Mouse (Mus musculus) heart, adult 2 months (tissue): ENCODE measurements around the gene Zbtb8a. TPM values are rescaled to one million over a fixed set of nuclear protein-coding genes. Genes with fewer than 3 reads are reported as not detected.

Experiments
- DNase-seq, 2 experiments: peaks; one replicate each; pipeline ENCODE4 v3.0.0; 2021
- H3K27ac ChIP-seq: fragments of 200-600 bp; 2 replicates; pipeline ENCODE4 v1.8.1; 2022
- H3K27me3 ChIP-seq: fragments of 200-500 bp; 2 replicates; pipeline ENCODE4 v1.6.1; 2012; ENCODE audit warnings: mild to moderate bottlenecking, low read length, inconsistent platforms, mixed read lengths; ENCODE audit not compliant: control insufficient read depth, insufficient read depth
- H3K36me3 ChIP-seq: fragments of 200-500 bp; 2 replicates; pipeline ENCODE4 v1.6.1; 2012; ENCODE audit warnings: low read length, inconsistent platforms; ENCODE audit not compliant: control insufficient read depth, insufficient read depth
- H3K4me1 ChIP-seq: fragments of 200-500 bp; 2 replicates; pipeline ENCODE4 v1.6.1; 2011; ENCODE audit warnings: low read length; ENCODE audit not compliant: control insufficient read depth, insufficient read depth
- H3K4me3 ChIP-seq: fragments of 200-600 bp; 2 replicates; pipeline ENCODE4 v1.8.1; 2022
- H3K79me2 ChIP-seq: fragments of 200-500 bp; replicated peaks from 2 replicates; pipeline ENCODE4 v1.6.1; 2012; ENCODE audit warnings: mild to moderate bottlenecking, inconsistent platforms, low read length, moderate library complexity, mixed read lengths; ENCODE audit not compliant: control insufficient read depth, insufficient read depth
- H3K9ac ChIP-seq: fragments of 200-500 bp; 2 replicates; pipeline ENCODE4 v1.6.1; 2012; ENCODE audit warnings: low read depth, mild to moderate bottlenecking, control low read depth, inconsistent platforms, low read length, mixed read lengths
- CTCF ChIP-seq: fragments of 200-600 bp; IDR thresholded peaks from 2 replicates; pipeline ENCODE4 v1.8.1; 2022; ENCODE audit warnings: antibody characterized with exemption, mild to moderate bottlenecking, moderate library complexity
- EP300 ChIP-seq: fragments of 200-500 bp; IDR thresholded peaks from 2 replicates; pipeline ENCODE4 v1.6.1; 2011; ENCODE audit warnings: low read depth, low read length, control low read depth; ENCODE audit not compliant: insufficient read depth
- POLR2A ChIP-seq: fragments of 200-500 bp; IDR thresholded peaks from 2 replicates; pipeline ENCODE4 v1.6.1; 2011; ENCODE audit warnings: mild to moderate bottlenecking, low read depth, low read length, control low read depth; ENCODE audit not compliant: insufficient read depth
- WGBS: fragments of 180-500 bp; shearing (Covaris S2); methylation state at CpG from one replicate; pipeline ENCODE4 v1.1.7; 2018; 5-methylcytosine and 5-hydroxymethylcytosine counted together
- intact Hi-C: fragments of 180-260 bp; cut with DNase I; formaldehyde crosslinking; loops from one replicate; pipeline ENCODE4 v1.15.1; 2025
- polyA plus RNA-seq: library from polyadenylated mRNA; depleted of rRNA; stranded (reverse); fragments of >200 nt; gene quantifications from 2 replicates; pipeline ENCODE4 v1.2.3, GENCODE M21; 2012
- total RNA-seq, 2 experiments: library from RNA; stranded (reverse); gene quantifications; 2 replicates each; pipeline ENCODE4 v1.2.3; 2021

Gene Zbtb8a
- total and polyA plus RNA-seq, 3 experiments, result 2.5 to 3.5 (median 3.2) TPM

GRCm38 (mm10) chr4:129323491-129323890 is 54.4 kb downstream of the Zbtb8a start:
- 78% methylated on average over 1 of the region's 1 CpGs for WGBS
- no peak for TF ChIP-seq CTCF
- TF ChIP-seq EP300, result no peak
- TF ChIP-seq POLR2A, result no peak
- H3K36me3 ChIP-seq, result peaks cover 23% of the 10 kb centered on the region

GRCm38 (mm10) chr4:129322042-129322441 is 55.9 kb downstream of the Zbtb8a start:
- Histone ChIP-seq H3K4me1 (peaks cover 3% of the 10 kb centered on the region), H3K4me3 (no peak overlapping the region), H3K9ac (no peak overlapping the region), H3K79me2 (no peaks in the 10 kb centered on the region), H3K27ac (no peak overlapping the region), H3K27me3 (no peaks in the 10 kb centered on the region), H3K36me3 (peaks cover 20% of the 10 kb centered on the region)
- WGBS, result 89% methylated on average over 5 of the region's 5 CpGs
- intact Hi-C loops, result no loop called here
- no peak for DNase-seq
- TF ChIP-seq EP300 (no peak), CTCF (no peak), POLR2A (no peak)

More at GRCm38 (mm10) chr4:129323491-129323890, 54.4 kb downstream of the Zbtb8a start:
- Histone ChIP-seq H3K79me2 (peaks cover 1% of the 10 kb centered on the region; the same call in 1 of the 2 replicates), H3K4me3 (no peak overlapping the region), H3K27ac (no peak overlapping the region), H3K4me1 (peaks cover 3% of the 10 kb centered on the region), H3K27me3 (no peaks in the 10 kb centered on the region), H3K9ac (no peak overlapping the region)
- DNase-seq, result no peak
- intact Hi-C loops, result no loop called here

GRCm38 (mm10) chr4:129320876-129321275 is 57.0 kb downstream of the Zbtb8a start:
- Histone ChIP-seq H3K27ac (no peak overlapping the region), H3K9ac (no peak overlapping the region), H3K79me2 (no peaks in the 10 kb centered on the region), H3K36me3 (peaks cover 19% of the 10 kb centered on the region), H3K4me3 (no peak overlapping the region), H3K4me1 (peaks cover 3% of the 10 kb centered on the region), H3K27me3 (no peaks in the 10 kb centered on the region)
- WGBS, result 76% methylated on average over 1 of the region's 1 CpGs
- TF ChIP-seq EP300 (no peak), CTCF (no peak), POLR2A (no peak)
- intact Hi-C loops, result no loop called here
- DNase-seq, result no peak

GRCm38 (mm10) chr4:129313886-129314285 is 64.0 kb downstream of the Zbtb8a start:
- Histone ChIP-seq H3K27me3 (no peaks in the 10 kb centered on the region), H3K79me2 (no peaks in the 10 kb centered on the region), H3K36me3 (peaks cover 8% of the 10 kb centered on the region), H3K9ac (no peak overlapping the region), H3K27ac (no peak overlapping the region), H3K4me1 (no peaks in the 10 kb centered on the region), H3K4me3 (no peak overlapping the region)
- TF ChIP-seq CTCF, result no peak
- no peak for TF ChIP-seq POLR2A
- TF ChIP-seq EP300, result no peak
- intact Hi-C loops, result no loop called here
- DNase-seq, result no peak
- WGBS, result 77% methylated on average over 3 of the region's 3 CpGs

GRCm38 (mm10) chr4:129307936-129308335 is 70.0 kb downstream of the Zbtb8a start:
- Histone ChIP-seq H3K4me1 (no peaks in the 10 kb centered on the region; the same call in none of the 2 replicates), H3K79me2 (no peaks in the 10 kb centered on the region), H3K27me3 (no peaks in the 10 kb centered on the region), H3K27ac (no peak overlapping the region), H3K9ac (no peak overlapping the region), H3K36me3 (peaks cover 4% of the 10 kb centered on the region), H3K4me3 (no peak overlapping the region)
- DNase-seq, result no peak
- WGBS, result 90% methylated on average over 1 of the region's 1 CpGs
- no peak for TF ChIP-seq EP300
- intact Hi-C loops, result no loop called here

- peaks cover 4% of the 10 kb centered on the region for H3K36me3 ChIP-seq
- H3K4me1 ChIP-seq, result no peaks in the 10 kb centered on the region; the same call in none of the 2 replicates
- no peaks in the 10 kb centered on the region for H3K27me3 ChIP-seq
- no peak for TF ChIP-seq POLR2A
- no peak for TF ChIP-seq EP300
- no peak for TF ChIP-seq CTCF
- no peaks in the 10 kb centered on the region for H3K79me2 ChIP-seq
- H3K9ac ChIP-seq, result no peak overlapping the region
- H3K4me3 ChIP-seq, result no peak overlapping the region
- no peak overlapping the region for H3K27ac ChIP-seq
- DNase-seq, result no peak
- WGBS, result 17% methylated on average over 1 of the region's 1 CpGs
- intact Hi-C loops, result no loop called here
Measured at GRCm38 (mm10) chr4:129304306-129304705, 73.6 kb downstream of the Zbtb8a start.
